Mouse (Mus musculus): ENCODE measurements around the gene Sgsm2.

- no peak for TF ChIP-seq CTCF (IDR thresholded peaks at IDR 0.05; ENCODE audit: low read depth)
- no peak for TF ChIP-seq EP300 (IDR thresholded peaks at IDR 0.05; ENCODE audit: low read depth)
Measured at GRCm38 (mm10) chr11:74866640-74867039, 30.2 kb downstream of the Sgsm2 start.

Measured in liver, embryonic 14.5 days (tissue).